Mouse (Mus musculus) kidney, postnatal 0 days (tissue): ENCODE results near the gene Gm20538. TPM values are rescaled to one million over a fixed set of nuclear protein-coding genes. Genes with fewer than 3 reads are reported as not detected.
A peak's percentile ranks its signal among the peaks of the same experiment; 100 is the strongest.

Experiments used
- ATAC-seq: fragments of 200-750 bp; cut with Nextera tagmentation; replicated peaks from 2 replicates; pipeline ENCODE4 v1.8.0; 2017; ENCODE audit warnings: low read depth, moderate number of reproducible peaks, moderate TSS enrichment, moderate library complexity; ENCODE audit not compliant: low FRiP score
- DNase-seq: peaks from one replicate; pipeline ENCODE4 v3.0.0-alpha.2; 2016; ENCODE audit warnings: low spot score
- H3K27ac ChIP-seq: fragments of 300-500 bp; sonication (generic); 2 replicates; pipeline ENCODE4 v1.5.1; 2014; ENCODE audit warnings: mild to moderate bottlenecking
- H3K27me3 ChIP-seq: fragments of 300-500 bp; sonication (generic); 2 replicates; pipeline ENCODE4 v1.6.1; 2014; ENCODE audit warnings: low read length, mixed read lengths; ENCODE audit not compliant: insufficient read depth
- H3K36me3 ChIP-seq: fragments of 300-500 bp; sonication (generic); 2 replicates; pipeline ENCODE4 v1.6.1; 2014; ENCODE audit warnings: low read length, mixed read lengths; ENCODE audit not compliant: insufficient read depth
- H3K4me1 ChIP-seq: fragments of 300-500 bp; sonication (generic); replicated peaks from 2 replicates; pipeline ENCODE4 v1.6.1; 2014; ENCODE audit warnings: antibody characterized with exemption, low read length, mixed read lengths; ENCODE audit not compliant: insufficient read depth
- H3K4me2 ChIP-seq: fragments of 300-500 bp; sonication (generic); 2 replicates; pipeline ENCODE4 v1.6.1; 2014; ENCODE audit warnings: mild to moderate bottlenecking, low read length, moderate library complexity, mixed read lengths
- H3K4me3 ChIP-seq: fragments of 300-500 bp; sonication (generic); replicated peaks from 2 replicates; pipeline ENCODE4 v1.5.1; 2014; ENCODE audit warnings: low read depth, low read length
- H3K9ac ChIP-seq: fragments of 300-500 bp; sonication (generic); 2 replicates; pipeline ENCODE4 v1.6.1; 2014; ENCODE audit warnings: low read depth, low read length
- H3K9me3 ChIP-seq: fragments of 300-500 bp; sonication (generic); replicated peaks from 2 replicates; pipeline ENCODE4 v1.6.1; 2016; ENCODE audit warnings: low read length, inconsistent platforms, mixed read lengths
- CTCF ChIP-seq: IDR thresholded peaks from 2 replicates; pipeline ENCODE4 v1.5.1; 2016; ENCODE audit warnings: antibody characterized with exemption, low read depth, mild to moderate bottlenecking, moderate library complexity
- WGBS: fragments of 180-500 bp; shearing (Covaris S2); extraction: QIAGEN DNeasy Blood & Tissue Kit; methylation state at CpG from one replicate; pipeline ENCODE4 v1.1.7; 2014; 5-methylcytosine and 5-hydroxymethylcytosine counted together
- polyA plus RNA-seq: library from polyadenylated mRNA; unstranded; fragments of >200 nt; fragmentation: Nextera tagmentation; extraction: Ambion mirVana; gene quantifications from 2 replicates; pipeline ENCODE4 v1.2.1, GENCODE M21; 2015

Gm20538 gene
- polyA plus RNA-seq, 1 experiment from 2014 or later, result 1.2 TPM

DNA sequence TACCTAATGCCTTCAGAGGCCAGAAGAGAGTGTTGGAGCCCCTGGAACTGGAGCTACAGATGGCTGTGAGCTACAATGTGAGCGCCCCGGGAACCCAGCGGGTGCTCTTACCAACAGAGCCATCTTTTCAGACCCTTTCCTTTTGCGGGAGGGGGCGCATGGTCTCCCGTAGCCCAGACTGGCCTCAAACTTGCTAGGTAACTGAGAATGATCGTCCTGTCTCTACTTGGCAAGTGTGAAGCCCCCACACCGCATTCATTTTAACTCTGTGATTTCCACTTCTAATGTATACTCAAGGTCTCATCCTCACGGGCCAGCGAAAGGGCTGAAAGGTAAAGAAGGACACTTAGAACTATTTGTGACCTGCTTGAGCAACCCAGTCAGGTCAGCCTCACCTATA lies 8.3 kb downstream of the Gm20538 start:
- no peaks in the 10 kb centered on the region; the same call in 1 of the 2 replicates for H3K9me3 ChIP-seq
- TF ChIP-seq CTCF, result no peak
- H3K4me2 ChIP-seq, result no peak overlapping the region
- H3K4me1 ChIP-seq, result 0 out of 2 replicates have a peak, but pooled peaks cover 4% of the 10 kb centered on the region
- ATAC-seq, result no peak
- no peak overlapping the region for H3K4me3 ChIP-seq
- H3K27me3 ChIP-seq, result no peaks in the 10 kb centered on the region
- DNase-seq, result no peak
- no peak overlapping the region for H3K27ac ChIP-seq
- WGBS, result 71% methylated on average over 10 of the region's 10 CpGs
- H3K36me3 ChIP-seq, result peaks cover 6% of the 10 kb centered on the region; the same call in 1 of the 2 replicates
- H3K9ac ChIP-seq, result no peak overlapping the region

DNA sequence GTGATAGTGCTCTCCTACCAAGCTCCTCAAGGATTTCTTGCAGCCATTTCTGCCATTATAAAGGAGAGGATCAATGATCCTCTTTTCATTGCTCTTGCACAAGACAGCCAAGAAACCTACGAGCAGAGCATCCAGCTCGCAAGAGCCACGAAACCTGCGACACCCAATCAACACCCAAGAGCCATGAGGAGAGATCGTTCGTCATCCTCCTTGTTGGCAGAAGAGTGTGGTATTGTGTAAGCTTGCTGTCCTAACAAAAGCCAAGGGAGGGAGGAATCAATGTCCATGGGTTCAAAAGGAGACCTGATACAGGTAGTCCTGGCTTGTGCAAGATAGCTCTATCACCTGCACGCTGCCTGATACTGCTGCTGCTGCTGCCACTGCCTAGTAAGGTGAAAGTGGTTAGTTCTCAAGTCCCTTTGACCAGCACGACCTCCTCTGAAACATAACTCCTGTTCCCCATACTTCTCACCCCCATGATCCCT lies 9.9 kb downstream of the Gm20538 start:
- no peak overlapping the region for H3K4me3 ChIP-seq
- no peak for TF ChIP-seq CTCF
- DNase-seq, result no peak
- no peak overlapping the region for H3K9ac ChIP-seq
- H3K4me2 ChIP-seq, result no peak overlapping the region
- no peaks in the 10 kb centered on the region; the same call in 1 of the 2 replicates for H3K9me3 ChIP-seq
- 87% methylated on average over 8 of the region's 8 CpGs for WGBS
- no peak overlapping the region for H3K27ac ChIP-seq
- H3K36me3 ChIP-seq, result no peaks in the 10 kb centered on the region
- ATAC-seq, result no peak
- H3K27me3 ChIP-seq, result no peaks in the 10 kb centered on the region
- 0 out of 2 replicates have a peak, but pooled peaks cover 4% of the 10 kb centered on the region for H3K4me1 ChIP-seq

- DNase-seq (no peak), ATAC-seq (no peak)
- Histone ChIP-seq H3K4me2 (no peak overlapping the region), H3K4me3 (no peak overlapping the region), H3K27me3 (no peaks in the 10 kb centered on the region), H3K9me3 (no peaks in the 10 kb centered on the region; the same call in 1 of the 2 replicates), H3K27ac (no peak overlapping the region), H3K4me1 (no peaks in the 10 kb centered on the region), H3K9ac (no peak overlapping the region), H3K36me3 (no peaks in the 10 kb centered on the region)
- 71% methylated on average over 8 of the region's 8 CpGs for WGBS
- TF ChIP-seq CTCF, result no peak
These were observed 15.2 kb downstream of the Gm20538 start for GRCm38 (mm10) chr19:44537416-44537815.

DNA sequence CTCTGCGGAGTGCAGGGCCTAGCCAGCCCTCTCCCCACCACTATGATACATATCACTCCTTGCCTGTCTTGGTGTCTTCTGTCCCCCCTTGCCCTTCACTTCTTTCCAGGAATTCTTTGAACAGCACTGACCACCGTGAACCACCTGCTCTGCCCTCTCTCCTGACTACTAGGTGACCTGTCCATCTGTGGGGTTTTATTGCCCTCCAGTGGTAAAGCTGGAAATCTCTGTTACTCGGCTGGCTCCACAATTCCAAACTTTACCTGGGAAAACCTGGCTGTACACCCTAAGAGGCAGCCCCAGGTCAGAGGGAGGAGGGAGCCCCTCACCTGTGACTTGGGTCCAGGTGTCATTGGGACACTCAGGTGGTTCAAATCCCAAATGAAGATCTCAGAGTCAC lies 17.3 kb downstream of the Gm20538 start:
- Histone ChIP-seq H3K4me1 (no peaks in the 10 kb centered on the region), H3K4me3 (no peak overlapping the region), H3K9me3 (no peaks in the 10 kb centered on the region), H3K4me2 (no peak overlapping the region), H3K27me3 (no peaks in the 10 kb centered on the region), H3K9ac (no peak overlapping the region), H3K36me3 (no peaks in the 10 kb centered on the region), H3K27ac (no peak overlapping the region)
- 34% methylated on average over 3 of the region's 3 CpGs for WGBS
- peak; percentile 82 for TF ChIP-seq CTCF
- DNase-seq, result peak; percentile 77
- ATAC-seq, result peak; percentile 40

GRCm38 (mm10) chr19:44530018-44530417 lies 22.6 kb downstream of the Gm20538 start:
- H3K4me3 ChIP-seq, result no peak overlapping the region
- no peak overlapping the region for H3K4me2 ChIP-seq
- no peaks in the 10 kb centered on the region for H3K27me3 ChIP-seq
- H3K27ac ChIP-seq, result no peak overlapping the region
- ATAC-seq, result no peak
- H3K9ac ChIP-seq, result no peak overlapping the region
- 84% methylated on average over 6 of the region's 6 CpGs for WGBS
- no peak for DNase-seq
- no peaks in the 10 kb centered on the region for H3K36me3 ChIP-seq
- TF ChIP-seq CTCF, result no peak
- H3K4me1 ChIP-seq, result no peaks in the 10 kb centered on the region
- H3K9me3 ChIP-seq, result no peaks in the 10 kb centered on the region

DNA sequence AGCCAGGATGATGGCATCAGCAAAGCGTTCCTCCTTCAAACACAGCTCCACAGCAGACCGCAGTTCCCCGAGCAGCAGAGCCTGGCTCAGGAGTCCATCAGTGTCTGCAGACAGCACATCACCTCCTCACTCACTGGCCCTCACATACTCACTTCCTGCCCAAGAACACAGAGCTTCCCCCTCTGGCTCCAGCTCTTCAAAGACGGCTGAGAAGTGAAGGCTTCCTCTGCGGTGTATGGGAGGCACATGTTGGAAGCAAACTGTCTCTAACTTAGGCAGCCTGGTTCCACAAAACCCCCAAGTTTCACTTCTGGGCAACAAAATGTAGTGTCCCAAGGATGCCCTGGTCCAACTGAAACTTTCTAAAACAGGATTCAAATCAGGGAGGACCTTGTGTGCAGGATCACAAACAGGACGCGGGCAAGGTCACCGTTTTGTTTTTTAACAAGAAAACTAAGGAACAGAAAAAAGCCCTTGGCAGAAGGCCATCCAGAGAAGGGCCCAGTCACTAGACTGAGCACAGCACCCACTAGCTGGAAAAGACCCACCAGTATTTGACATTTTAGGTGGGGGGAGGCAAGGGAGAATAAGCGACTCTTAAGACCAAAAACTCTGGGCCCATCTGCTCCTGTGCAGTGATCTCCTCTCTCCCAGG lies 27.0 kb downstream of the Gm20538 start:
- DNase-seq, result no peak

More for the DNA sequence above, 27.0 kb downstream of the Gm20538 start:
- no peaks in the 10 kb centered on the region for H3K36me3 ChIP-seq
- H3K4me2 ChIP-seq, result no peak overlapping the region
- ATAC-seq, result no peak
- H3K27ac ChIP-seq, result no peak overlapping the region
- H3K4me3 ChIP-seq, result no peak overlapping the region
- no peaks in the 10 kb centered on the region for H3K4me1 ChIP-seq
- H3K9me3 ChIP-seq, result no peaks in the 10 kb centered on the region
- TF ChIP-seq CTCF, result no peak
- H3K9ac ChIP-seq, result no peak overlapping the region
- WGBS, result 67% methylated on average over 9 of the region's 9 CpGs
- no peaks in the 10 kb centered on the region for H3K27me3 ChIP-seq
